Mouse (Mus musculus) heart, adult 2 months (tissue): ENCODE measurements around the gene Bcl2l14.

Experiments
- CTCF ChIP-seq: fragments of 200-600 bp; IDR thresholded peaks from 2 replicates; pipeline ENCODE4 v1.8.1; 2022; ENCODE audit warnings: antibody characterized with exemption, mild to moderate bottlenecking, moderate library complexity
- EP300 ChIP-seq: fragments of 200-500 bp; IDR thresholded peaks from 2 replicates; pipeline ENCODE4 v1.6.1; 2011; ENCODE audit warnings: low read depth, low read length, control low read depth; ENCODE audit not compliant: insufficient read depth
- POLR2A ChIP-seq: fragments of 200-500 bp; IDR thresholded peaks from 2 replicates; pipeline ENCODE4 v1.6.1; 2011; ENCODE audit warnings: mild to moderate bottlenecking, low read depth, low read length, control low read depth; ENCODE audit not compliant: insufficient read depth

DNA sequence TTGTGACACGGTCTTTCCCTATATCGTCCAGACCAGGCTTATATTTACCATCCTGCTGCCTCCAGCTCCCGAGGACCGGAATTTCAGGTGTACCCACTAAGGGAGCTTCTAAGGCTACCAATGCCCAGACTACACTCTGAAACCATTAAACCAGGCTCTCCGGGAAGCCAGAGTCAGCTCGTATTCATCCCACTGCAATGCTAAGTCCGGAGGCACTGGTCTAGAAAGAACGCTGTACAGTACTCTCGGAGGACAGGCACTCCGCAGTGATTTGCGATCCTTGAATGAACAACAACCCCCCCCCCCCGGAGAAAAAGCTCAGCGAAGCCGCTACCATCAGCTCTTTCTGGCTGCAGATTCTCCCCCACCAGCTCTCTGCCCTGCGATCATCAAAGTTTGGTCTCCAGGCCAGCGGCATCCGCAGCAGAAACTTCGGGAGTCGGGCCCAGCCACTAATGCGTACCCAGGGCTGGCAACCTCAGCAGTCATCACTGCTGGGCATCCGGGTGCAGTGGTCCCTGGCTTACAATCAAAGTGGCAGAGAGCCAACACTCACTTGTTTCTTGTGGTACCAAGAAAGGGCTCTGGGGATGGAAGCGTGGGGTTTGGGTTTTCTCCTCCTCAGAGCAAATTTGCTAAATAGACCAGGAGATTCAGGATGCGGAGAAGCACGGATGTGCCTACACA, 7.6 kb upstream of the Bcl2l14 start:
- TF ChIP-seq POLR2A = no peak
- TF ChIP-seq CTCF = no peak
- no peak for TF ChIP-seq EP300
